Mouse (Mus musculus): ENCODE measurements around the gene Itga6. TPM values are rescaled to one million over a fixed set of nuclear protein-coding genes. Genes with fewer than 3 reads are reported as not detected.
A peak's percentile ranks its signal among the peaks of the same experiment; 100 is the strongest.

The Itga6 gene
- polyA plus RNA-seq, 1 experiment from 2014 or later: 22.3 TPM

DNA sequence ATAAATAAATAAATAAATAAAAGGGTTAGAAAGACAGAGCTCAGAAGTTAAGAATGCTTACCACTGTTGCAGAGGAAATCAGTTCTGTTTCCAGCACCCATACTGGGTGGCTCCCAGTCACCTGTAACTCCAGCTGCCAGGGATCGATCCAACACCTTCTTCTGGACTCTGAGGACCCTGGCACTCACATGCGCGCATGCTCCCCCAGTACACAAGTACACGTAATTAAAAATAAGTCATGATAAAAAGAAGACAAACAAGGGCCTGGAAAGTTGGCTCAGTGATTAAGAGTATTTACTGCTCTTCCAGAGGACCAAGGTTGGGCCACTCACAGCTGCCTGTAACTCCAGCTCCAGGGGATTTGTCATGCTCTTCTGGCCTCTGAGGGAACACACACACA lies 132.4 kb downstream of the Itga6 start:
- WGBS: 92% methylated on average over 4 of the region's 4 CpGs
- ATAC-seq (replicated peaks; ENCODE audit: low FRiP score) (no peak), DNase-seq (ENCODE audit: low spot score) (no peak)
- Histone ChIP-seq H3K9me3 (ENCODE audit: control insufficient read depth, low read length) (no peaks in the 10 kb centered on the region), H3K27me3 (replicated peaks; ENCODE audit: control insufficient read depth, insufficient read depth, low read length) (no peaks in the 10 kb centered on the region), H3K4me1 (replicated peaks; ENCODE audit: control insufficient read depth, insufficient read depth, low read length) (peaks cover 29% of the 10 kb centered on the region), H3K9ac (ENCODE audit: low read depth, low read length) (no peak overlapping the region), H3K36me3 (ENCODE audit: control insufficient read depth, insufficient read depth, low read length) (peaks cover 19% of the 10 kb centered on the region; the same call in 1 of the 2 replicates), H3K4me2 (peak overlapping the region; percentile 16), H3K4me3 (ENCODE audit: low read depth, low read length) (no peak overlapping the region), H3K27ac (ENCODE audit: low read depth, low read length) (peak overlapping the region; percentile 53)

DNA sequence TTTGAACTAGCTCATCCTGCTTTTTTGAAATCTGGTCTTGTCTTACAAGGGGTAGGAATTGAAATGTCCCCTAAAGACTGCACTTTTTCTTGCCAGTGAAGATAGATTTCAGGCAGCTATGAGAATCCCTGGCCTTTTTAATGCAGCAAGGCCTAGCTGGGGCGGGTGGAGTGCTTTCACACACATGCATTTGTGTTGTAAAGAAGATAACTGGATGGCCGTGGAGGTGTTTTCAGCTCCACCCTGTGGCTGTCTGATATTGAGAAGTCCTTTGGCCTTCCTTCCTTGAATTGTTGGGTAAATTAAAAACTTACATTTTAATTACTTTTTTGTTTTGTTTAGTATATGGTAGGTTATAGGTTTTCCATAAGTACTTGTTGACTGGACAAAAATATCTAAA lies 133.0 kb downstream of the Itga6 start:
- Histone ChIP-seq H3K9me3 (ENCODE audit: control insufficient read depth, low read length) (no peaks in the 10 kb centered on the region), H3K9ac (ENCODE audit: low read depth, low read length) (no peak overlapping the region), H3K36me3 (ENCODE audit: control insufficient read depth, insufficient read depth, low read length) (peaks cover 22% of the 10 kb centered on the region; the same call in 1 of the 2 replicates), H3K4me1 (replicated peaks; ENCODE audit: control insufficient read depth, insufficient read depth, low read length) (peaks cover 29% of the 10 kb centered on the region), H3K27me3 (replicated peaks; ENCODE audit: control insufficient read depth, insufficient read depth, low read length) (no peaks in the 10 kb centered on the region), H3K27ac (ENCODE audit: low read depth, low read length) (peak overlapping the region; percentile 53; the same call in 1 of the 2 replicates), H3K4me2 (peak overlapping the region; percentile 16), H3K4me3 (ENCODE audit: low read depth, low read length) (no peak overlapping the region)
- DNase-seq (ENCODE audit: low spot score) (no peak), ATAC-seq (replicated peaks; ENCODE audit: low FRiP score) (peak; percentile 76)
- WGBS: 49% methylated on average over 2 of the region's 2 CpGs

DNA sequence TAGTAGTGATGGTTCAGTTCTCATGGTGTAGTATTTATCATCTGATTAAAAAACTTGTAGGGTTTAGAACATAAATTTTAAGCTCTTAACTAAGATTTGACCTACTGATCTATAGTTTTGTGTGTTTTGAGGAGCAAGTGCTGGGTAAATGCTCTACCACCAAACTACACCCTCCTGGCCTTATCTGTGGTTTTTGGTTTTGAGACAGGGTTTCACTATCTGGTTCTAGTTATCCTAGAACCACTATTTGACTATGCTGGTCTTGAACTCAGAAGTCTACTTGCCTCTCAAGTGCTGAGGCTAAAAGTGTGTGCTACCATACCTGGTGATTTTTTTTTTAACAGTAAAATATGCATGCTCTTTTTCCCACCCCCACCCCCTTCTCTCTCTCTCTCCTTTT lies 133.5 kb downstream of the Itga6 start:
- DNase-seq (ENCODE audit: low spot score) (no peak), ATAC-seq (replicated peaks; ENCODE audit: low FRiP score) (peak; percentile 66)
- no peak overlapping the region; the same call in 1 of the 2 replicates for H3K4me2 ChIP-seq
- H3K9me3 ChIP-seq (ENCODE audit: control insufficient read depth, low read length): no peaks in the 10 kb centered on the region
- no peak overlapping the region for H3K4me3 ChIP-seq (ENCODE audit: low read depth, low read length)
- no peak overlapping the region for H3K9ac ChIP-seq (ENCODE audit: low read depth, low read length)
- peaks cover 27% of the 10 kb centered on the region for H3K36me3 ChIP-seq (ENCODE audit: control insufficient read depth, insufficient read depth, low read length)
- no peaks in the 10 kb centered on the region for H3K27me3 ChIP-seq (replicated peaks; ENCODE audit: control insufficient read depth, insufficient read depth, low read length)
- peaks cover 29% of the 10 kb centered on the region for H3K4me1 ChIP-seq (replicated peaks; ENCODE audit: control insufficient read depth, insufficient read depth, low read length)
- no peak overlapping the region for H3K27ac ChIP-seq (ENCODE audit: low read depth, low read length)

DNA sequence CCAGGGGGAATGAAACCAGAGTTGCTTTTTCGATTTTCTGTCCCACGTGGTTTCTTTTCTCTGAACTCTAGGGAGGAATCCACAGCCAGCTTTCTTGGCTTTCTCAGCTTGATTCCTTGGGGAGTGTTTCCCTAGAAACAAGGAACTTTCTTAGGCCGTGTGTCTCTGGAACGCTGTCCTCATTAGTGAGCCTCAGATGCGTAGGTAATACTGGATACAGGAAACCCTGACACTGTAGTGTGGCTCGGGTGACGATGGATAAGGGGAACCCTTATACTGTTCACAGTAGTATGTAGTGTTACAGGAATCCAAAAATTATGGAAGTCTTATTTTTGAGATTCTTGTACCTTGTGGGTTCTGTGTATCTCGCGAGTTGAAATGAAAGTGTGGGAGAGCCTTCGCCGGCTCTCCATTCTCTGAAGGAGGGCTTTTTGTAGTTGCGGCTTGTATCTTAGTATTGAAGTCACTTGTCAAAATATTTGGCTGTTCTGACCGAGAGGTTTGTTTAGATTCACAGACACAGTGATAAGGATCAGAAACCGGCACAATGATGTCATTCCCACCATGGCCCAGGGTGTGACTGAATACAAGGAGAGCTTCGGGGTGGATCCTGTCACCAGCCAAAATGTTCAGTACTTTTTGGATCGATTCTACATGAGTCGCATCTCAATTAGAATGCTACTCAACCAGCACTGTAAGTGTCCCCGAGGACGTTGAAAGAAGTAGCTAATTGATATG lies 137.7 kb downstream of the Itga6 start:
- Histone ChIP-seq H3K4me1 (replicated peaks; ENCODE audit: control insufficient read depth, insufficient read depth, low read length) (peaks cover 2% of the 10 kb centered on the region), H3K4me2 (no peak overlapping the region), H3K9ac (ENCODE audit: low read depth, low read length) (no peak overlapping the region), H3K4me3 (ENCODE audit: low read depth, low read length) (no peak overlapping the region), H3K27me3 (replicated peaks; ENCODE audit: control insufficient read depth, insufficient read depth, low read length) (no peaks in the 10 kb centered on the region), H3K36me3 (ENCODE audit: control insufficient read depth, insufficient read depth, low read length) (peaks cover 42% of the 10 kb centered on the region), H3K9me3 (ENCODE audit: control insufficient read depth, low read length) (no peaks in the 10 kb centered on the region), H3K27ac (ENCODE audit: low read depth, low read length) (no peak overlapping the region)
- DNase-seq (ENCODE audit: low spot score) (no peak), ATAC-seq (replicated peaks; ENCODE audit: low FRiP score) (no peak)
- WGBS: 86% methylated on average over 19 of the region's 19 CpGs

DNA sequence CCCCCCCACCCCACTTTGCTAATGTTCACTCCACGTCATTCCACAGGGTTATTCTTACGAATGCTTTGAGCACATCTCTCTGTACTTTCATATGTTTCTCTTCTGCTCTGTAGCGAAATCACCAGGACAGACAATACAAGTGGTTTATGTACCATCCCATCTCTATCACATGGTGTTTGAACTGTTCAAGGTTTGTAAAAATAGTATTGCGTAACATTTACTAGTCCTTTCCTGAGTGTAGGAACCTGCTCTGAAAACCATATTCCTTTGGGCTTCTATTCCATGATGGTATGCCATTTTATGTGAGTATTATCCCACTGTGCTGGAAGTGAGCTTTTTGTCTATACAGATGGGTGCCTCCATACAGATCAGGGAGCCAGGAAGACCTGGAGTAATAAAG lies 141.9 kb downstream of the Itga6 start:
- ATAC-seq (replicated peaks; ENCODE audit: low FRiP score) (no peak), DNase-seq (ENCODE audit: low spot score) (no peak)
- 92% methylated on average over 4 of the region's 4 CpGs for WGBS
- H3K9me3 ChIP-seq (ENCODE audit: control insufficient read depth, low read length): no peaks in the 10 kb centered on the region
- no peak overlapping the region for H3K27ac ChIP-seq (ENCODE audit: low read depth, low read length)
- H3K9ac ChIP-seq (ENCODE audit: low read depth, low read length): no peak overlapping the region
- no peak overlapping the region for H3K4me2 ChIP-seq
- no peaks in the 10 kb centered on the region for H3K27me3 ChIP-seq (replicated peaks; ENCODE audit: control insufficient read depth, insufficient read depth, low read length)
- H3K4me3 ChIP-seq (ENCODE audit: low read depth, low read length): no peak overlapping the region
- H3K36me3 ChIP-seq (ENCODE audit: control insufficient read depth, insufficient read depth, low read length): peaks cover 62% of the 10 kb centered on the region
- H3K4me1 ChIP-seq (replicated peaks; ENCODE audit: control insufficient read depth, insufficient read depth, low read length): no peaks in the 10 kb centered on the region

DNA sequence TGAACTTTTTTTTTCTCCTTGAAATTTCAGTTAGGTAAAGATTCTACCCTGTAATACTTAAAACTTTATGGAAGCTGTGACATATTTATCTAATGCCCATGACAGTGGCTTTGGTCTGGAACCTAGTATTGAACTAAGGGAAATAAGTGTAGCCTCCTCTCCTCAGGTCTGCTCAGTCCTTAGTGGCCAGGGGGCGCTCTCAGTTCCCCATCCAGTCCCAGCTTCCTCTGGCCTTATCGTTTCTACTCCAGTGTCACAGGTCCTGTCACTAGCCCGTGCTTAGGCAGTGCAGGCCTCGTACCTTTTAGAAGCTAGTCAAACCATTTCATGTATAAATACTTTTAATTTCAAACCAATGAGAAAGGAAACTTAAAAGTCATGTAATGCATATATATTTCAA lies 143.0 kb downstream of the Itga6 start:
- ATAC-seq (replicated peaks; ENCODE audit: low FRiP score): no peak
- H3K9me3 ChIP-seq (ENCODE audit: control insufficient read depth, low read length): no peaks in the 10 kb centered on the region
- H3K4me3 ChIP-seq (ENCODE audit: low read depth, low read length): no peak overlapping the region
- H3K27ac ChIP-seq (ENCODE audit: low read depth, low read length): no peak overlapping the region
- no peak overlapping the region for H3K4me2 ChIP-seq
- 65% methylated on average over 4 of the region's 4 CpGs for WGBS
- H3K4me1 ChIP-seq (replicated peaks; ENCODE audit: control insufficient read depth, insufficient read depth, low read length): no peaks in the 10 kb centered on the region
- DNase-seq (ENCODE audit: low spot score): no peak
- H3K27me3 ChIP-seq (replicated peaks; ENCODE audit: control insufficient read depth, insufficient read depth, low read length): no peaks in the 10 kb centered on the region
- peaks cover 67% of the 10 kb centered on the region for H3K36me3 ChIP-seq (ENCODE audit: control insufficient read depth, insufficient read depth, low read length)
- no peak overlapping the region for H3K9ac ChIP-seq (ENCODE audit: low read depth, low read length)

DNA sequence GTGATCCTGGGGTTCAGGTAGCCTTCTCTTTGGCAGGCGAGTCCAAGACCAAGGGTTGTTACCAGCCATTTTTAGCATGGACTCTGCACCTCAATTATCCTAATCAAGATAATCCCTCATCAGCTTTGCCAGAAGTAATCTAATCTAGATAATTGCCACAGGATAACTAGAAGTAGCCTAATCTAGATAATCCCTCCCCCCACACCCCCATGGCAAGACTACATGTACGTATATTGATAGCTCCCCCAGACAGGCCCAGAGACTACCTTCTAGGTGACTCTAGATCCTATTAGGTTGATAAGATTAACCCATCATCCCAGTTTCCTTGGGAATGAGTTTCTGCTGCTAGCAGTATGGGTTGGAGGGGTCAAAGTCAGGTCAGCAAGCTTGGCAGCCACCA lies 146.1 kb downstream of the Itga6 start:
- H3K9me3 ChIP-seq (ENCODE audit: control insufficient read depth, low read length): no peaks in the 10 kb centered on the region
- WGBS: 82% methylated on average over 2 of the region's 2 CpGs
- no peaks in the 10 kb centered on the region for H3K4me1 ChIP-seq (replicated peaks; ENCODE audit: control insufficient read depth, insufficient read depth, low read length)
- no peaks in the 10 kb centered on the region for H3K27me3 ChIP-seq (replicated peaks; ENCODE audit: control insufficient read depth, insufficient read depth, low read length)
- ATAC-seq (replicated peaks; ENCODE audit: low FRiP score): no peak
- no peak overlapping the region for H3K4me3 ChIP-seq (ENCODE audit: low read depth, low read length)
- H3K9ac ChIP-seq (ENCODE audit: low read depth, low read length): no peak overlapping the region
- no peak for DNase-seq (ENCODE audit: low spot score)
- H3K36me3 ChIP-seq (ENCODE audit: control insufficient read depth, insufficient read depth, low read length): peaks cover 52% of the 10 kb centered on the region
- no peak overlapping the region for H3K27ac ChIP-seq (ENCODE audit: low read depth, low read length)
- no peak overlapping the region for H3K4me2 ChIP-seq

DNA sequence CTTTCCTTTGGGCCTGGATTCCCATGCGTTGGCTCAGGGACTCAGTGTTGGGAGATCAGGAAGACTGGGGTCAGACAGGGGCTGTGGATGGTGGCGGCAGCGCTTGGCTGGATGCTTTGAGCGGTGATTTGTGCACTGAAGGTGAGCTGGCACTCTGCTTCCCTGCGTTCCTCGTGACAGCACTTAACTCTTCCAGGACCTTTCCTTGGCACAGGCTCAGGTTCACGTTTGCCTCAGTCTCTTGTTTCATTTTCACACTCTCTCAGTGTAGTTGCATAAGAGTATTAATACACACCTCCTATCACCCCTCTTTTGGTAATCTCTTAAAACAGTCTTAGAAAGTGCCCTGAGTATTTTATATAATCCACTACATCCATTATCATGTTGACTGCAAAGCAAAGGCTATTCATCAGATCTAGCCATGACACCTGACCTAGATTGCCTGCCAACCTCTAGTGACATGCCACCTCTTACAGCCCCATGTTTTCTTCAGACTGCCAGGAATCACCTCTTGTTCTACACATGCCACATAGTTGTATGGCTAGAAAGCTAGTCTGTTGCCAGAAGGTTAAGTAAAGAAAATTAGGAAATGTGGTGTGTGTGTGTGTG lies 147.4 kb downstream of the Itga6 start:
- peaks cover 50% of the 10 kb centered on the region for H3K36me3 ChIP-seq (ENCODE audit: control insufficient read depth, insufficient read depth, low read length)

More for the DNA sequence above, 147.4 kb downstream of the Itga6 start:
- Histone ChIP-seq H3K27ac (ENCODE audit: low read depth, low read length) (no peak overlapping the region), H3K9ac (ENCODE audit: low read depth, low read length) (no peak overlapping the region), H3K4me3 (ENCODE audit: low read depth, low read length) (no peak overlapping the region), H3K27me3 (replicated peaks; ENCODE audit: control insufficient read depth, insufficient read depth, low read length) (no peaks in the 10 kb centered on the region), H3K4me2 (no peak overlapping the region), H3K9me3 (ENCODE audit: control insufficient read depth, low read length) (no peaks in the 10 kb centered on the region), H3K4me1 (replicated peaks; ENCODE audit: control insufficient read depth, insufficient read depth, low read length) (no peaks in the 10 kb centered on the region)
- DNase-seq (ENCODE audit: low spot score) (no peak), ATAC-seq (replicated peaks; ENCODE audit: low FRiP score) (no peak)
- WGBS: 95% methylated on average over 7 of the region's 7 CpGs

Measured in liver, embryonic 11.5 days (tissue).